Mouse (Mus musculus) kidney, adult 11 months (tissue): ENCODE results near the gene Msantd3.

Experiments used
- DNase-seq: peaks from one replicate; pipeline ENCODE4 v3.0.0; 2022

Gene Msantd3

GRCm38 (mm10) chr4:48555729-48556128, 16.0 kb downstream of the Msantd3 start:
- DNase-seq, result no peak

DNA sequence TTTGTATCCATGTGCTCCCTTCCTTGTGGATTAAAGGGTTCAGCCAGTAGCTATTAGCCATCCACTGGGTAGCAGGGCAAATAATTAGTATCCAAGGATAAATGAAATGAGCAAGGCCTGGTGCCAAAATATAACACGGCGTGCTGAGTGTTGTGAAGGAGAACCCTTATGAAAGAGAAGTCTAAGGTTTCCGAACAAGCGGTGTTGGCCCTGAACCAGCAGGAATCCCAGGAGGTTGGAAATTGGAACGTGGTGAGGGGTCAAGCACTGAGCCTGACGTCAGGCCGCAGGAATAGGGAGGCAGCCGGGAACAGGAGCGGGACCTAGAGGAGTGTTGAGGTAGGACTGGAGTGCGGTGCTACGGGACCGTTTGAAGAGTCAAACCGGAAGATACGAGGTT, 19.9 kb downstream of the Msantd3 start:
- DNase-seq, result no peak

DNA sequence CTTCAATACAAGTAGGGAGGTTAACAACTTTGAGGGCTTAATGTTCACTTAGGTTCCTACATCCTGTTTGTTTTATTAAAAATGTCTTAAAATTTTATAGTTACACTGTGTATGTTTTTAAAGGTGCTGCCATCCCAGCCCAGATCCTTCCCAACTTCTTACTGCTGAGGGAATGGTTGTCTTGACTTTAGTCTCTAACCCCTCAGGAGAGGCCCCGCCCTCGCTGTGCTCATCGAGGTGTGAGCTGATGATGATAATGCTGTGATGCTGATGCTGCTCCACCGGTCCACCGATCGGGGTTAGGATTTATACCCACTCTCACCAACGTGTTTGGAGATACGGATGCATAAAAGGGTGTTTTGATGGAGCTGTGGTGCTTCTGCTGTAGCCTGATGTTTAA, 22.1 kb downstream of the Msantd3 start:
- no peak for DNase-seq

- no peak for DNase-seq
Measured at GRCm38 (mm10) chr4:48564962-48565361, 25.2 kb downstream of the Msantd3 start.

DNA sequence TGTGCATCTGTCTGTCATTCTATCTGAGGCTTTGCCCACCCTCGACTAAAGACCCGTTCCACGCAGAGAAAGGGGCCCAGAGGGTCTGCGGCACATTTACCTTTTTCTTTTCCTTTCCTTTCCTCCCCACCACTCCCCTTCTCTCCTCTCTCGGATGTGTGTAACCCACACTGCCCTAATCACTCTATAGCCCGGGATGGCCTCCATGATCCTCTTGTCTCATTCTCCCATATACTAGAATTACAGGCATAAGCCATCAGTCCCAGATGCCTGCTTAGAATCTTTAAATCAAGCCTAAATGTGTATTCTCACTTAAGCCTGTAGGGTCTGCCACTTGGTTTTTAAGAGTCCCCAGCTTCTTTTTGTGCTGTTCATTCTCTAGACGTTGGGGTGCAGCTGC, 36.6 kb downstream of the Msantd3 start:
- no peak for DNase-seq

DNA sequence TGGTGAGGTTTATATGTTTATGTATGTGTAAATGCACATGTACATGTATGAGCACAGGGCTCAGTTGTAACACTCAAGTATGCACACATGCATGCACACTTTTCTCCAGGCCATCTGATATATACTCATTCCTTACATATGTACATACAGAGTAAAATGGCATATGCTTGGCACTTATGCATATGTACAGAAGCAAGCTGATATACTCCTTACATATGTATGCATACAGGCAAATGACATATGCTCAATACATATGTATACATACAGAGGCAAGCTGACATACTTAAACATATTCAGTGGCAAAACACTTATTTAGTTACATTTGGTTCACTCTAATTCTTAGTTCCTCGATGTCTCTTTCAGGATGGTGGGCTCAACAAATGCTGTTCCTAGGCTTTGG, 38.1 kb downstream of the Msantd3 start:
- no peak for DNase-seq

- no peak for DNase-seq
Measured at GRCm38 (mm10) chr4:48578399-48578798, 38.7 kb downstream of the Msantd3 start.

DNA sequence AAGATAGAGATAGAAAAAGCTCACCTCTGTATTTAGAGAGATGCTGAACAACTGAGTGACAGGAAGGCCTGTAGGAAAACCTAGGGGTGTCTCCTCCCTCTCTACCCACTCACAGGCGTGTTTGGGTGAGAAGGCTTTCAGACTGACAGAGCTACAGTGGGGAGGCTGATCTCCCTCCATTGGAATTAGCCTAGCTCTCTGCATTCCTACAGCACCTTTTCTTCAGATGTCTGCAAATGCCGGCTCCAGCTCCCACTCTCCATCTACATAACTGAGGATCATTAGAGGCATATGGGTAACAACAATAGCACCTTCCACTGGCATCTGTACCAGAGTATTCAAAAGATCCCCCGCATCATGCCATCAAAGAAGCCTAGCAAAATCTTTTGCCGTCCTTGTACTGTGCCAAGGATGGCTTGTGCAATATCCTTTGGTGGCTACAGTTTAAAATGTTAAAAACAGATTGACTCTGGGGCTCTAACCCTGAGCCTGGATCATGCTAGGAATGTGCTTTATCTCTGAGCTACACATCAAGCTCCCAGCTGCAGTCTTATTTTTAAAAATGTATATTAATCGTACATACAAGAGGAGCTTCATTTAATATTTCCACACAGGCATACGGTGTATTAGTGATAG, 39.9 kb downstream of the Msantd3 start:
- no peak for DNase-seq

- DNase-seq, result no peak
Measured at GRCm38 (mm10) chr4:48581201-48581600, 41.5 kb downstream of the Msantd3 start.

- no peak for DNase-seq
Measured at GRCm38 (mm10) chr4:48581993-48582392, 42.3 kb downstream of the Msantd3 start.

DNA sequence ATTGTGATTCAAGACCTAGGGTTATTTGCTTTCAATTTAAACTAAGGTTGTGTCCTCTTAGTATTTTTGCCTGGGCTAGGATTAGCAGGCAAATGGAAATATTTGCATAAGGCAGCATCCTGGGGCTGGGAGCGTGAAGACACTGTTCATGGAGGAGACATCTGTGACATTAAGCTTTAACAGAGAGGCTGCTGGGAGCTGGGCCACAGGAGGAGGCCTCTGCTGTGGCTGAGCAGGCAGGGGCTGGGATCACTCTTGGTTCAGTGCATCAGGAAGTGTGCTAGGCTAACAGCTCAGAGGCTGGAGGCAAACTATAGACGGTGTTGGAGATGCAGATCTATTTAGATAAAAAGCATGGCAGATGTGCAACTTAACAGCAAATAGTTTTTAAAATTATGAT, 43.2 kb downstream of the Msantd3 start:
- DNase-seq, result no peak

GRCm38 (mm10) chr4:48584421-48585240, 44.9 kb downstream of the Msantd3 start, which contains the start of gene Tmeff1:
Gene Tmeff1, plus strand, starts transcription at chr4:48585174.
- DNase-seq, result peak; percentile 4

- DNase-seq, result peak; percentile 23
Measured at GRCm38 (mm10) chr4:48585241-48586098, 45.7 kb downstream of the Msantd3 start.

GRCm38 (mm10) chr4:48586099-48586821, 46.5 kb downstream of the Msantd3 start:
- no peak for DNase-seq

GRCm38 (mm10) chr4:48587526-48587925, 47.8 kb downstream of the Msantd3 start:
- no peak for DNase-seq

GRCm38 (mm10) chr4:48588576-48588975, 48.8 kb downstream of the Msantd3 start:
- DNase-seq, result no peak

- no peak for DNase-seq
Measured at GRCm38 (mm10) chr4:48590862-48591261, 51.1 kb downstream of the Msantd3 start.

DNA sequence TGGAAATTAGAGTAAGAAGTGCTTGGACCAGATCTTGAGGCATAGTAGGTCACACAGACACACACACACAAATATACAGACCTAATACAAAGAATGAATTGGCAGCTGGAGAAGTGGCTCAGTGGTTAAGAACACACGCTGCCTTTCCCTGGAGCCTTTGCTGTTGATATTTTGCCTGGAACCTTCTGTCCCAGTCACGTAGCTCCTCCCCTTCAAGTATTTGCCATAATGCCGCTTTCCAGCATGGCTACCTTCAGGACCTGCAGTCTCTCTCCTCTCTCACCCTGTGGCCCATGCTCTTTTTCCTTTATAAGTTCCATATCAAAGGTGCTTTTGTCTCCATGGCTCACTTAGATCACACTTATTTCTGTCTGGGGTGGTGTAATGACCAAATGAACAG, 51.7 kb downstream of the Msantd3 start:
- no peak for DNase-seq

DNA sequence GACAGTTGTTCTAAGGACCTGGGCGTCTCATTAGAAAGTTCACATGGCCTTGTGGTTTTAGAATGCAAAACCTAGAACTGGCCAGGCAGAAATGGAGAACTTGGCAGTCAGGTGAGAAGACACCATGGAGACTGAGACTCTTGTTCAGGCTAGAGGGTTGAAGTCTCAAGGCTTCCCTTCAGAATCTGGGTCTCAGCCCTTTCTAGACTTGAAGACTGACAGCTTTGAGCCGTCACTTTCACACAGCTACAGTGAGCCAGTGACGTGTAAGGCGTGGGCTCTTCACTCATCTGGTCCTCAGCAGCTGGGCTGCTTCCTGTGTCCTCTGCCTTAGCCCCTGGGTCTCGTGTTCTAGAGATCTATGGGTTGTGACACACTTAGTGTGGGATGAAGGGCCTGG, 52.6 kb downstream of the Msantd3 start:
- no peak for DNase-seq

GRCm38 (mm10) chr4:48592844-48593243, 53.1 kb downstream of the Msantd3 start:
- DNase-seq, result no peak

GRCm38 (mm10) chr4:48596111-48596510, 56.4 kb downstream of the Msantd3 start:
- DNase-seq, result no peak

DNA sequence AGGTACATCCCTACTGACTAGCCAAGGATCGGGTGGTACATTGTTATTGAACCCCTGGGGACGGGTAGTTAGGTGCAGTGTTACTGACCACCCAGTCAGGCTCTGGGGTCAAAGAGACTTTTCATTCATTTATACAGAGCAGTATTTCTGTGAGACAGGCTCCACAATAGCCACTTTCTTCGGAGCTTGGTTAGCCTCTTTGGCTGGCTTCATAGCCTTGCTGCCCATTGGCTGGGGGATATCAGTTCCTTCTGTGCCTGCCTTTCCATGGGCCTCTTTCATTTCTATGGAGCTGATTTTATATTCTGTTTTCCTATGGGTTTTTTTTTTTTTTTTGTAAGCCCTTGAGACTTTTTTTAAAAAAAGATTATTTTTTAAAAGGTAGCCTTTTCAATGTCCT, 65.9 kb downstream of the Msantd3 start:
- no peak for DNase-seq

GRCm38 (mm10) chr4:48609485-48609884, 69.8 kb downstream of the Msantd3 start:
- DNase-seq, result no peak
